In genomic region chr12:108698697-108699471, GRCm38 (mm10) we compare ENCODE assay signal across 12 mouse cellular contexts. TPM values are rescaled to one million over a fixed set of nuclear protein-coding genes. Genes with fewer than 3 reads are reported as not detected.
A peak's percentile ranks its signal among the peaks of the same experiment; 100 is the strongest.
DNase-seq lines count a peak whose midpoint lies in the region; ATAC-seq and TF ChIP-seq lines count a peak whose summit lies in the region.
"Had no signal": no experiment of that assay in that cellular context is flagged by ENCODE, and none has a peak within 500 bp of the region (broad histone marks: within the 10 kb centered on the region; RNA-seq: fewer than 3 reads in every experiment).

No protein-coding gene starts in this region.

- TF ChIP-seq CTCF in gastrocnemius, adult 2 months (IDR thresholded peaks at IDR 0.05): no peak

- peaks cover 44% of the 10 kb centered on the region for H3K27me3 ChIP-seq in limb, embryonic 13.5 days
- peaks cover 49% of the 10 kb centered on the region for H3K27me3 ChIP-seq in limb, embryonic 10.5 days (ENCODE audit: low read depth, poor library complexity, severe bottlenecking)
- peaks cover 19% of the 10 kb centered on the region for H3K27me3 ChIP-seq in intestine, embryonic 15.5 days (replicated peaks)

- no peak for DNase-seq in gastrocnemius, adult 2 months
- DNase-seq in gastrocnemius, postnatal 4 days (ENCODE audit: low spot score in 2 of 2): no peak
- no peak for DNase-seq in limb, embryonic 10.5 days (ENCODE audit: low spot score)
- DNase-seq in kidney, postnatal 14 days: peak; percentile 31
- no peak for DNase-seq in cerebellum, postnatal 4 days (ENCODE audit: low spot score in 2 of 2)
- DNase-seq in cerebellum, postnatal 10 days: no peak
- DNase-seq: layer of hippocampus, adult 9-11 months had no signal

- 74% methylated on average over 11 of the region's 11 CpGs for WGBS in limb, embryonic 13.5 days
- WGBS in limb, embryonic 10.5 days: 82% methylated on average over 11 of the region's 11 CpGs
- WGBS in intestine, embryonic 15.5 days: 56% methylated on average over 11 of the region's 11 CpGs

- H3K36me3 ChIP-seq in limb, embryonic 13.5 days: no peaks in the 10 kb centered on the region
- no peaks in the 10 kb centered on the region for H3K36me3 ChIP-seq in limb, embryonic 10.5 days
- no peaks in the 10 kb centered on the region for H3K36me3 ChIP-seq in intestine, embryonic 15.5 days
- H3K36me3 ChIP-seq: limb, embryonic 12.5 days had no signal

- H3K9me3 ChIP-seq in limb, embryonic 13.5 days: no peaks in the 10 kb centered on the region
- no peaks in the 10 kb centered on the region for H3K9me3 ChIP-seq in limb, embryonic 10.5 days (replicated peaks)
- no peaks in the 10 kb centered on the region for H3K9me3 ChIP-seq in intestine, embryonic 15.5 days
- H3K9me3 ChIP-seq: limb, embryonic 12.5 days had no signal

- intact Hi-C loops in gastrocnemius, adult 2 months (cut with DNase I): no loop called here

- peaks cover 18% of the 10 kb centered on the region for H3K4me1 ChIP-seq in limb, embryonic 13.5 days
- H3K4me1 ChIP-seq in limb, embryonic 10.5 days: peaks cover 20% of the 10 kb centered on the region
- peaks cover 18% of the 10 kb centered on the region for H3K4me1 ChIP-seq in intestine, embryonic 15.5 days (replicated peaks)

- H3K27ac ChIP-seq in gastrocnemius, adult 2 months: peak overlapping the region; percentile 57
- no peak overlapping the region for H3K27ac ChIP-seq in limb, embryonic 13.5 days
- H3K27ac ChIP-seq in limb, embryonic 10.5 days: no peak overlapping the region
- peak overlapping the region; percentile 96 for H3K27ac ChIP-seq in intestine, embryonic 15.5 days
- H3K27ac ChIP-seq: limb, embryonic 12.5 days had no signal

- no peak overlapping the region for H3K4me2 ChIP-seq in limb, embryonic 13.5 days (replicated peaks)
- peak overlapping the region; percentile 49 for H3K4me2 ChIP-seq in intestine, embryonic 15.5 days (replicated peaks)
- H3K4me2 ChIP-seq: limb, embryonic 12.5 days had no signal

- H3K4me3 ChIP-seq in gastrocnemius, adult 2 months: no peak overlapping the region
- no peak overlapping the region for H3K4me3 ChIP-seq in limb, embryonic 13.5 days
- no peak overlapping the region for H3K4me3 ChIP-seq in limb, embryonic 10.5 days
- H3K4me3 ChIP-seq in intestine, embryonic 15.5 days (replicated peaks): 0 out of 2 replicates have a peak overlapping the region, but pooled peaks have one; percentile 0
- H3K4me3 ChIP-seq: limb, embryonic 12.5 days had no signal

- H3K9ac ChIP-seq in limb, embryonic 13.5 days: peak overlapping the region; percentile 25; the same call in 1 of the 2 replicates
- H3K9ac ChIP-seq in intestine, embryonic 15.5 days: peak overlapping the region; percentile 23; the same call in 1 of the 2 replicates
- H3K9ac ChIP-seq: limb, embryonic 12.5 days had no signal

- no peak for ATAC-seq in limb, embryonic 13.5 days (ENCODE audit: low FRiP score, low read depth)
- peak; percentile 73 for ATAC-seq in intestine, embryonic 15.5 days

RNA-seq across cellular contexts. Expression of gene Degs2, which starts 3.2 kb away (rescaled TPM):
- not detected for total RNA-seq in gastrocnemius, adult 2 months (2021)
- not detected for total RNA-seq in gastrocnemius, postnatal 4 days (2021)
- 1.9 and 2.2 TPM in 2 replicates for polyA plus RNA-seq in limb, embryonic 13.5 days (2015; fragmentation: Nextera tagmentation; extraction: Ambion mirVana)
- polyA plus RNA-seq in limb, embryonic 10.5 days (2016; fragmentation: Nextera tagmentation; extraction: Ambion mirVana): 1.3 and 1.8 TPM in 2 replicates
- 88.3 and 109 TPM in 2 replicates for polyA plus RNA-seq in intestine, embryonic 15.5 days (2015; fragmentation: Nextera tagmentation; extraction: Ambion mirVana)
- total RNA-seq: common myeloid progenitor, adult 5-6 weeks had no signal
- polyA plus RNA-seq: spleen, adult 2 months had no signal

Comparison
In these comparisons a context has a peak if more than half of its experiments do, and no peak if none do; other contexts are left out.
1. H3K27ac ChIP-seq: peak in gastrocnemius, adult 2 months (single experiment) and intestine, embryonic 15.5 days (single experiment); none in limb, embryonic 13.5 days (single experiment) and limb, embryonic 10.5 days (single experiment).
2. RNA of gene Degs2, which starts 3.2 kb away (polyA plus RNA-seq): 88.3 to 109 TPM in intestine, embryonic 15.5 days; 1.9 to 2.2 TPM in limb, embryonic 13.5 days and 1.3 to 1.8 TPM in limb, embryonic 10.5 days; every median in the first group is over 10 times any median in the second.